Mouse (Mus musculus) Muller cell, postnatal 12 days (primary cell): ENCODE measurements around the gene Igfbp6.

Source experiments
- DNase-seq: peaks from one replicate; pipeline ENCODE4 v3.0.0-alpha.2; 2015; ENCODE audit errors: inconsistent ontology term

Igfbp6 gene

GRCm38 (mm10) chr15:102144274-102144711 lies at the start of gene Igfbp6:
Gene Igfbp6, plus strand, starts transcription at chr15:102144362.
- DNase-seq = no peak

GRCm38 (mm10) chr15:102094988-102095387 lies 49.2 kb upstream of the Igfbp6 start:
- no peak for DNase-seq

GRCm38 (mm10) chr15:102097147-102097915 lies 46.8 kb upstream of the Igfbp6 start:
- DNase-seq = no peak

GRCm38 (mm10) chr15:102097991-102098555 lies 46.1 kb upstream of the Igfbp6 start:
- DNase-seq = no peak

GRCm38 (mm10) chr15:102099260-102099659 lies 44.9 kb upstream of the Igfbp6 start:
- no peak for DNase-seq

GRCm38 (mm10) chr15:102099771-102100160 lies 44.4 kb upstream of the Igfbp6 start:
- no peak for DNase-seq

- DNase-seq = peak; percentile 94
These were observed 43.8 kb upstream of the Igfbp6 start, which contains the start of gene Tns2 for GRCm38 (mm10) chr15:102100161-102100981. Gene Tns2, plus strand, starts transcription at chr15:102100413.

GRCm38 (mm10) chr15:102100996-102101671 lies 43.0 kb upstream of the Igfbp6 start:
- DNase-seq = peak; percentile 81

- peak; percentile 69 for DNase-seq
These were observed 42.3 kb upstream of the Igfbp6 start for GRCm38 (mm10) chr15:102101672-102102541.

- DNase-seq = no peak
These were observed 41.5 kb upstream of the Igfbp6 start for GRCm38 (mm10) chr15:102102548-102103121.

GRCm38 (mm10) chr15:102103371-102103946 lies 40.7 kb upstream of the Igfbp6 start:
- DNase-seq = peak; percentile 77

GRCm38 (mm10) chr15:102103947-102104555 lies 40.1 kb upstream of the Igfbp6 start:
- DNase-seq = peak; percentile 57

GRCm38 (mm10) chr15:102105360-102105759 lies 38.8 kb upstream of the Igfbp6 start:
- DNase-seq = peak; percentile 76

- DNase-seq = no peak
These were observed 38.1 kb upstream of the Igfbp6 start for GRCm38 (mm10) chr15:102105764-102106730.

- no peak for DNase-seq
These were observed 37.3 kb upstream of the Igfbp6 start for GRCm38 (mm10) chr15:102106754-102107456.

- DNase-seq = peak; percentile 64
These were observed 36.2 kb upstream of the Igfbp6 start for GRCm38 (mm10) chr15:102107689-102108573.
